Mouse (Mus musculus): ENCODE measurements around the gene Ak1. TPM values are rescaled to one million over a fixed set of nuclear protein-coding genes. Genes with fewer than 3 reads are reported as not detected.

The Ak1 gene
- total and polyA plus RNA-seq, 3 experiments: 1.4 to 3.9 (median 1.5) TPM

GRCm38 (mm10) chr2:32591249-32591648 lies 30.3 kb upstream of the Ak1 start:
- no peak overlapping the region for H3K27ac ChIP-seq (ENCODE audit: insufficient read depth, low read depth)
- peaks cover 13 to 25% of the 10 kb centered on the region in 2 experiments for H3K4me1 ChIP-seq (ENCODE audit: control insufficient read depth in 1 of 2, insufficient read depth in 2 of 2)
- H3K9ac ChIP-seq (ENCODE audit: insufficient read depth, low read depth): no peak overlapping the region
- no peak for DNase-seq (ENCODE audit: extremely low read depth)
- no peaks in the 10 kb centered on the region for H3K9me3 ChIP-seq (replicated peaks; ENCODE audit: low read length)
- H3K79me2 ChIP-seq (replicated peaks; ENCODE audit: control insufficient read depth, extremely low read depth, insufficient read depth, poor library complexity, severe bottlenecking): peaks cover 34% of the 10 kb centered on the region
- in situ Hi-C loops (cut with MboI; ENCODE audit: low pct_ligation_motif_present, low pct_unique_long_range_greater_than_20kb, low sequenced_read_pairs) (no loop called here), dilution Hi-C loops (cut with MboI; ENCODE audit: extremely low pct_ligation_motif_present, extremely low pct_unique_long_range_greater_than_20kb, low sequenced_read_pairs) (no loop called here)
- no peak overlapping the region for H3K4me2 ChIP-seq (ENCODE audit: insufficient read depth, low read depth, poor library complexity, severe bottlenecking)
- no peak overlapping the region for H3K4me3 ChIP-seq (replicated peaks in 1 of 3; ENCODE audit: low read depth in 2 of 3, low read length in 2 of 3, poor library complexity in 1 of 3)
- TF ChIP-seq GABPA (IDR thresholded peaks at IDR 0.05; ENCODE audit: insufficient replicate concordance, low read depth, low read length) (no peak), RAD21 (IDR thresholded peaks at IDR 0.05; ENCODE audit: low read depth, low read length) (no peak), TBP (conservative IDR thresholded peaks at IDR 0.05; ENCODE audit: low read depth, low read length) (no peak), SMC3 (IDR thresholded peaks at IDR 0.05; ENCODE audit: low read depth, low read length) (no peak), MYC (IDR thresholded peaks at IDR 0.05; ENCODE audit: low read depth, low read length) (no peak), JUND (conservative IDR thresholded peaks at IDR 0.05; ENCODE audit: low read depth, low read length) (no peak), CHD1 (IDR thresholded peaks at IDR 0.05; ENCODE audit: low read depth, low read length) (no peak), HCFC1 (IDR thresholded peaks at IDR 0.05; ENCODE audit: low read depth, low read length) (no peak), USF2 (conservative IDR thresholded peaks at IDR 0.05; ENCODE audit: low read depth, low read length) (no peak)
- H3K27me3 ChIP-seq (replicated peaks): no peaks in the 10 kb centered on the region
- H3K36me3 ChIP-seq (replicated peaks in 1 of 2; ENCODE audit: control insufficient read depth in 1 of 2, insufficient read depth in 1 of 2, low read length in 1 of 2): peaks cover 44 to 70% of the 10 kb centered on the region in 2 experiments

- Histone ChIP-seq H3K9ac (ENCODE audit: insufficient read depth, low read depth) (no peak overlapping the region), H3K79me2 (replicated peaks; ENCODE audit: control insufficient read depth, extremely low read depth, insufficient read depth, poor library complexity, severe bottlenecking) (no peaks in the 10 kb centered on the region), H3K27me3 (replicated peaks) (no peaks in the 10 kb centered on the region), H3K27ac (ENCODE audit: insufficient read depth, low read depth) (no peak overlapping the region), H3K9me3 (replicated peaks; ENCODE audit: low read length) (no peaks in the 10 kb centered on the region), H3K4me2 (ENCODE audit: insufficient read depth, low read depth, poor library complexity, severe bottlenecking) (no peak overlapping the region), H3K4me1 (ENCODE audit: control insufficient read depth in 1 of 2, insufficient read depth in 2 of 2) (peaks cover 0 to 10% of the 10 kb centered on the region in 2 experiments; a peak in 2 of 4 replicates), H3K4me3 (replicated peaks in 1 of 3; ENCODE audit: low read depth in 2 of 3, low read length in 2 of 3, poor library complexity in 1 of 3) (no peak overlapping the region), H3K36me3 (replicated peaks in 1 of 2; ENCODE audit: control insufficient read depth in 1 of 2, insufficient read depth in 1 of 2, low read length in 1 of 2) (peaks cover 53 to 89% of the 10 kb centered on the region in 2 experiments)
- in situ Hi-C loops (cut with MboI; ENCODE audit: low pct_ligation_motif_present, low pct_unique_long_range_greater_than_20kb, low sequenced_read_pairs): no loop called here
- DNase-seq (ENCODE audit: extremely low read depth): no peak
- TF ChIP-seq ZC3H11A (IDR thresholded peaks at IDR 0.05; ENCODE audit: low read depth, low read length) (no peak), MXI1 (IDR thresholded peaks at IDR 0.05; ENCODE audit: low read depth, low read length) (no peak), SMC3 (IDR thresholded peaks at IDR 0.05; ENCODE audit: low read depth, low read length) (no peak), MAZ (IDR thresholded peaks at IDR 0.05; ENCODE audit: low read depth, low read length) (no peak), MAX (IDR thresholded peaks at IDR 0.05; ENCODE audit: low read length) (no peak), BHLHE40 (IDR thresholded peaks at IDR 0.05; ENCODE audit: low read depth, low read length) (no peak), POLR2A (IDR thresholded peaks at IDR 0.05; ENCODE audit: low read depth, low read length) (no peak), PAX5 (IDR thresholded peaks at IDR 0.05; ENCODE audit: low read length) (no peak)
- dilution Hi-C loops (cut with MboI; ENCODE audit: extremely low pct_ligation_motif_present, extremely low pct_unique_long_range_greater_than_20kb, low sequenced_read_pairs): no loop called here
These were observed 24.8 kb upstream of the Ak1 start for GRCm38 (mm10) chr2:32596725-32597124.

All from CH12.LX (cell line).